ENCODE assay signal across 31 mouse cellular contexts in the genomic region with DNA sequence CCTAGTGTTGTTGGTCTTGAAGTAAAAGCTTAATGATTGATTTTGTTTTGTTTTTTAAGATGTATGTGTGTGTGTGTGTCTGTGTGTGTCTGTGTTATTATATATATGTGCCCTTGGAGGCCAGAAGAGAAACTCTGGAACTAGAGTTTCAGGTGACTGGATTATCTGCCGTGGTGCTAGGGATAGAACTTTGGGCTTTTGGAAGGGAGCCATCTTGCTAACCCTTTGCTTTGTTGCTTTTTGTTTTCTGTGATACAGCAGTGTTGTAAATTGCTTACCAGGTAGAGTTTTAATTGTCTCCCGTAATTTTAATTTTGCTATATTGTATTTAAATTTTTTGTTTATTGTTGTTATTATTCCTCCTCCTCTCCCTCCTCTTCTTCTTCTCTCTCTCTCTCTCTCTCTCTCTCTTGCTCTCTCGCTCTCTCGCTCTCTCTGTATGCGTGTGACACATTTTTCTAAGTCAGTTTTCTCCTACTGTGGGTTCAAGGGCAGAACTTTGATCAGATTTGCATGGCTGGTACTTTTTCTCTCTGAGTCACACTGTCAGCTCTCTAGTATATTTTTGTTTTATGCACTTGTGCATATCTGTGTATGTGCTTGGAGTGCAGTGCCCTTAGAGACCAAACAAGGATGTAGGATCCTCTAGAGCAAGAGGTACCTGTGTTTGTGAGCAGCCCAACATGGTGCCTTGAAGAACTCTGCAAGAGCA. TPM values are rescaled to one million over a fixed set of nuclear protein-coding genes. Genes with fewer than 3 reads are reported as not detected.
DNase-seq lines count a peak whose midpoint lies in the region; ATAC-seq and TF ChIP-seq lines count a peak whose summit lies in the region.
"Had no signal": no experiment of that assay in that cellular context is flagged by ENCODE, and none has a peak within 500 bp of the region (broad histone marks: within the 10 kb centered on the region; RNA-seq: fewer than 3 reads in every experiment).

No protein-coding gene starts in this region.

- H3K9me3 ChIP-seq in heart, postnatal 0 days (replicated peaks; ENCODE audit: control insufficient read depth, low read length): no peaks in the 10 kb centered on the region
- H3K9me3 ChIP-seq: embryonic facial prominence, embryonic 12.5 days; embryonic facial prominence, embryonic 15.5 days; heart, embryonic 10.5 days; heart, embryonic 13.5 days; hindbrain, embryonic 10.5 days; hindbrain, embryonic 13.5 days had no signal

- WGBS in heart, postnatal 0 days: 78% methylated on average over 5 of the region's 5 CpGs

- no peak overlapping the region for H3K9ac ChIP-seq in heart, postnatal 0 days (replicated peaks; ENCODE audit: low read depth, low read length)
- H3K9ac ChIP-seq: embryonic facial prominence, embryonic 12.5 days; embryonic facial prominence, embryonic 15.5 days; forebrain, postnatal 0 days; heart, embryonic 13.5 days; hindbrain, embryonic 13.5 days had no signal

- no peak for ATAC-seq in heart, postnatal 0 days (ENCODE audit: insufficient read depth, low read depth)
- ATAC-seq: activated CD4-positive, CD25-positive, alpha-beta regulatory T cell, adult 4 months; forebrain, embryonic 14.5 days; forebrain, postnatal 0 days; hindbrain, embryonic 16.5 days had no signal

- no peak for TF ChIP-seq CTCF in heart, postnatal 0 days (IDR thresholded peaks at IDR 0.05; ENCODE audit: low read depth)

- no peaks in the 10 kb centered on the region for H3K27me3 ChIP-seq in heart, postnatal 0 days (ENCODE audit: control insufficient read depth, insufficient read depth, low read length)
- H3K27me3 ChIP-seq: embryonic facial prominence, embryonic 12.5 days; embryonic facial prominence, embryonic 15.5 days; heart, embryonic 13.5 days; hindbrain, embryonic 13.5 days had no signal

- peaks cover 9% of the 10 kb centered on the region for H3K36me3 ChIP-seq in heart, postnatal 0 days (replicated peaks; ENCODE audit: control insufficient read depth, insufficient read depth, low read length)

- H3K4me3 ChIP-seq in heart, postnatal 0 days (ENCODE audit: low read depth, low read length): no peak overlapping the region
- H3K4me3 ChIP-seq: embryonic facial prominence, embryonic 12.5 days; embryonic facial prominence, embryonic 15.5 days; gastrocnemius, adult 2 months; heart, embryonic 10.5 days; heart, embryonic 13.5 days; hindbrain, embryonic 10.5 days; hindbrain, embryonic 13.5 days had no signal

- TF ChIP-seq EP300 in heart, postnatal 0 days (IDR thresholded peaks at IDR 0.05; ENCODE audit: low read depth): no peak

- H3K4me1 ChIP-seq in heart, postnatal 0 days (ENCODE audit: control insufficient read depth, insufficient read depth): peaks cover 14% of the 10 kb centered on the region; the same call in 1 of the 2 replicates
- H3K4me1 ChIP-seq: embryonic facial prominence, embryonic 12.5 days; embryonic facial prominence, embryonic 15.5 days; hindbrain, embryonic 10.5 days; hindbrain, embryonic 13.5 days had no signal

- no peak for DNase-seq in heart, postnatal 0 days (ENCODE audit: low spot score)
- no peak for DNase-seq in heart, adult 9 months (ENCODE audit: low spot score in 2 of 2)
- DNase-seq in kidney, postnatal 14 days: peak; percentile 18
- DNase-seq in kidney, postnatal 10 days: no peak
- DNase-seq in A20 (ENCODE audit: low read depth, low spot score): peak; percentile 21
- DNase-seq in spleen, adult 18-20 months: no peak
- DNase-seq: adrenal gland, postnatal 10 days; adrenal gland, postnatal 36 days; cerebellum, adult 11 months; cerebellum, adult 2 months; cerebellum, adult 9-11 months; cerebellum, postnatal 25 days; forebrain, postnatal 0 days; gastrocnemius, adult 2 months; gastrocnemius, postnatal 14 days; heart, adult 18-20 months; heart, postnatal 36 days had no signal

- peak overlapping the region; percentile 25; the same call in 1 of the 2 replicates for H3K27ac ChIP-seq in heart, postnatal 0 days (ENCODE audit: low read depth)
- H3K27ac ChIP-seq: embryonic facial prominence, embryonic 12.5 days; embryonic facial prominence, embryonic 15.5 days; gastrocnemius, adult 2 months; heart, embryonic 10.5 days; heart, embryonic 13.5 days; hindbrain, embryonic 10.5 days; hindbrain, embryonic 13.5 days had no signal

- no peak overlapping the region for H3K4me2 ChIP-seq in heart, postnatal 0 days (ENCODE audit: low read depth, low read length)
- H3K4me2 ChIP-seq: embryonic facial prominence, embryonic 12.5 days; embryonic facial prominence, embryonic 15.5 days; heart, embryonic 13.5 days; hindbrain, embryonic 13.5 days had no signal

RNA-seq across cellular contexts. Expression of a gene that starts 8.4 kb away (rescaled TPM):
- 20.6 and 22.4 TPM in 2 replicates for total RNA-seq in heart, postnatal 0 days (2014; rRNA removed; ENCODE audit: low replicate concordance)
- 20.1 and 23.0 TPM in 2 replicates for polyA plus RNA-seq in heart, postnatal 0 days (2015; fragmentation: Nextera tagmentation; extraction: Ambion mirVana)

RNA-seq across cellular contexts. Expression of a gene that starts 39.9 kb away (rescaled TPM):
- total RNA-seq in heart, postnatal 0 days (2014; rRNA removed; ENCODE audit: low replicate concordance): not detected in 2 replicates
- polyA plus RNA-seq in heart, postnatal 0 days (2015; fragmentation: Nextera tagmentation; extraction: Ambion mirVana): not detected in 2 replicates
- total RNA-seq: adrenal gland, postnatal 10 days; adrenal gland, postnatal 36 days; common myeloid progenitor, adult 5-6 weeks; forebrain, postnatal 0 days; gastrocnemius, adult 2 months; gastrocnemius, postnatal 14 days; gastrocnemius, postnatal 4 days; heart, adult 18-20 months; heart, postnatal 36 days had no signal
- polyA plus RNA-seq: activated CD4-positive, CD25-positive, alpha-beta regulatory T cell, adult 4 months; cerebellum, adult 2 months; embryonic facial prominence, embryonic 12.5 days; forebrain, embryonic 11.5 days; forebrain, embryonic 14.5 days; forebrain, postnatal 0 days; frontal cortex, adult 2 months; heart, embryonic 10.5 days; heart, embryonic 13.5 days; heart, embryonic 16.5 days; hindbrain, embryonic 10.5 days; hindbrain, embryonic 13.5 days; hindbrain, embryonic 16.5 days had no signal

RNA-seq across cellular contexts. Expression of a gene that starts 56.5 kb away (rescaled TPM):
- 5.4 and 11.6 TPM in 2 replicates for total RNA-seq in heart, postnatal 0 days (2014; rRNA removed; ENCODE audit: low replicate concordance)
- 18.9 and 19.7 TPM in 2 replicates for polyA plus RNA-seq in heart, postnatal 0 days (2015; fragmentation: Nextera tagmentation; extraction: Ambion mirVana)
- total RNA-seq: common myeloid progenitor, adult 5-6 weeks had no signal
- polyA plus RNA-seq: activated CD4-positive, CD25-positive, alpha-beta regulatory T cell, adult 4 months had no signal

Comparison
In these comparisons a context has a peak if more than half of its experiments do, and no peak if none do; other contexts are left out.
1. DNase-seq: peak in kidney, postnatal 14 days (single experiment) and A20 (single experiment); none in heart, postnatal 0 days (single experiment), heart, adult 9 months (0 of 2), kidney, postnatal 10 days (single experiment) and spleen, adult 18-20 months (0 of 2).